Mouse (Mus musculus): ENCODE measurements around the gene Rab24.

DNA sequence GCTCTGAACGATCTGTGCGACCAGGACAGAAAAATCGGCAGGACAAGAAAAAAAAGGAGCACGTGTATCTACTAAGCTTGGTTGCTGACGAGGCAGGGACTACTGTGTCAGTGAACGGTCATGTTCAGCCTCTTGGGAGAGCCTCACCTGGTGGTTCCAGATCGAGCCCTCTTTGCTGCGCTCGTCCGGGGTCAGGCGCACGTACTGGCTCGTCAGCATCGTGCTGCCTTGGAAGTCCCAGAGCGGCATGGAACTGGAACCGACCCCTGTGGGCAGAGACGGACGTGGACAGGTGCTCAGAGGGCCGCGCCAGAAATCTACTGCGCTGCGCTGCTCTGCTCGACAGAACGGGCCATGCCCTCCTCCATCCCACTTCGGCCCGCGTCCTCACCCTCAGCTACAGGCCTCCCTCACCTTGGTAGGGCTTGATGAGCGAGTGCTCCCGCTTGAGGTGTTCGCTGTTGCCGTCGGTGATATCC lies 40.3 kb upstream of the Rab24 start:
- no peak for TF ChIP-seq CTCF (IDR thresholded peaks at IDR 0.05; ENCODE audit: low read depth)
- TF ChIP-seq EP300 (IDR thresholded peaks at IDR 0.05; ENCODE audit: low read depth), result no peak
